Mouse (Mus musculus) adrenal gland, adult 2 months (tissue): ENCODE measurements around the gene Ssr1. TPM values are rescaled to one million over a fixed set of nuclear protein-coding genes. Genes with fewer than 3 reads are reported as not detected.

ENCODE experiments used
- DNase-seq: peaks from one replicate; pipeline ENCODE4 v3.0.0; 2021
- polyA plus RNA-seq: library from polyadenylated mRNA; depleted of rRNA; stranded (reverse); fragments of >200 nt; gene quantifications from 2 replicates; pipeline ENCODE4 v1.2.3, GENCODE M21; 2012
- total RNA-seq, 2 experiments: library from RNA; stranded (reverse); gene quantifications; 2 replicates each; pipeline ENCODE4 v1.2.3; 2021

The Ssr1 gene
- total and polyA plus RNA-seq, 3 experiments = 5.6 to 209 (median 138) TPM

DNA sequence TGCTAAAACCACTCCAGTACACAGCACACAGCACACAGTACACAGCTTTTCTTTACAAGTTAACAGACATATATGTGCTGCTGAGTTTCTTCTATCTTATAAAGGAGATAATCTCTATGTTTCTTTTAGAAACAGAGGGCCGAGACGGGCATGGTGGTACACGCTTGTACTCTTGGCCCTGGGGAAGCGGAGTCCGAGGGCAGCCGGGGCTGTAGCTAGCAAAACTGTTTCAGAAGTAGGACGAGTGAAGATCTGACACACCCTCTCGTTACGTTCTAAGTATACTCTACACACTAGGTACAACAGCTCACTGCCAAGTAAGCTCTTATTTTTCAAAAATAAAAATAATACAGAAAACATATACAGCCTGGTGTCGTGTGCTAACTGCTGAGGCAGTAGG, 13.7 kb downstream of the Ssr1 start:
- no peak for DNase-seq

DNA sequence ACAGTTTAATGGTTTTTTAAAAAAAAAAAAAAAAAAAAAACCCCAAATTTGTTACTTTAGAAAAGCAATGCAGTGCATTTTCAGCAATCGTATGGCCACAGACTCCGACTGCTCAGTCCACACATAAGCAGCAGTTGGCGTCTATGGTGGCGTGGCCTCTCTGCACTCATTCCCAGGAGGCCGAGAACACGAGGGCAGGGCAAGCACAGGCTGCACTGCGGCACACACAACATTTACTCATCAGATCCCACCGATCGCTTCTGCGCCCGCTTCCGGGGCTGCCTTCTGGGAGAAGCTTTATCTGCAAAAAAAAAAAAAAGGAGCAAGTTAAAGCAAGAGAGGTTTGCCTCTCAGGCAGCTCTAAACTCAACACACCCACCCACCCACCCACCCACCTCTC, 14.5 kb downstream of the Ssr1 start:
- DNase-seq = no peak

GRCm38 (mm10) chr13:37974731-37975130, 19.3 kb downstream of the Ssr1 start:
- no peak for DNase-seq

DNA sequence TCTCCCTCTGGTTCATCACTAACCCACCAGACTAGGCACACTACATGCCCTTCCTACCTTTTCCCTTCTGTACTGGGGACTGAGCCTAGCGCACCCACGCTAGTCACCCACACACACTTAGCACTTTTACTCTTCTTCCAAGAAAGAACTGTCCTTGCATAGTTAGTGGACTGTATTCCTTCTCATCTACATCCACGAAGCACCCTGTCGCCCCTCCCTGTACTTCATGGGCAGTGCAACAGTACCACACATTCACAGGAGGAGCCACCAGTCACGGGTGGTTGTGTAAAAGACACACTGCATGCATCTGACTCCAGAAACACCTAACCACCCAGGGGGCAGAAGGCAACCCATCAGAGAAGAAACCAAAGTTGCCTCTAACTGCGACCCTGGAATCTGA, 20.0 kb downstream of the Ssr1 start:
- no peak for DNase-seq

GRCm38 (mm10) chr13:37970887-37971530, 23.0 kb downstream of the Ssr1 start:
- DNase-seq = no peak

GRCm38 (mm10) chr13:37969988-37970387, 24.0 kb downstream of the Ssr1 start:
- no peak for DNase-seq

GRCm38 (mm10) chr13:37969337-37969736, 24.7 kb downstream of the Ssr1 start:
- peak; percentile 86 for DNase-seq

- no peak for DNase-seq
Measured at GRCm38 (mm10) chr13:37967565-37967964, 26.5 kb downstream of the Ssr1 start.

- DNase-seq = no peak
Measured at GRCm38 (mm10) chr13:37967052-37967437, 27.0 kb downstream of the Ssr1 start.

DNA sequence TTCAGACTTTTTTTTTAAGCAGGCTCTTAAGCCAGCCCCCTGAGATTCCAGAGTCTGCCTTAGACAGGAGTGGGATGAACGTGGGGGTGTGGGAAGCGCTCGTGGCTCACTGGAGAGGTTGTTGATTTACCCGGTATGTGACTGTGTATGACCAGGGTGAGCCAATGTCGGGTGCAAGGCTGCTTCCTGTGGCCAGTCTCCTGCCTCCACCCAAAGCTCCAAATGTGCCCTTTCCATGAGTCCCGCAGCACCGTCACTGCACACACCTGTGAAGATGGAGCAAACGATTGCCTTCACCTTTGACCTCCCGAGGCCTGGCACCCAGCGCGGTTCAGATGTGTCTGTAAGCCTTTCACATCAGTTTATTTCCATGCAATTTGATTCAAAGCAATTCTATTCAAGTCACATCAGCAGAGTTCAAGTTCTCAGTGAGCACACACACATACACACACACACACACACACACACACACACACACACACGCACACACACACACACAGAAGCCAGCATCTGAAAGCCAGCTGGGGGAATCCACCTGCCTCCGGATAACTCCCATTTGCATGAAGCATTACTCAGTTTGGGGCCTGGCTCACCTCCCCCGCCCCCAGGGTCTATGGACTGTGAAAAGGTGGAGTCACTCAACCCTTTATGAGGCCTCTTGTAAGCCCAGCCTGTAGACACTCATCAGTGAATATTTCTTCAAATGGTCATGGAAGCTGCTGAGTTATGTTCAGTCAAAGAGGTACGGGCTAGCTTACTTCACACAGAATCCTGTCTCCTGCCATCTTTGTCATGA, 27.6 kb downstream of the Ssr1 start:
- no peak for DNase-seq

DNA sequence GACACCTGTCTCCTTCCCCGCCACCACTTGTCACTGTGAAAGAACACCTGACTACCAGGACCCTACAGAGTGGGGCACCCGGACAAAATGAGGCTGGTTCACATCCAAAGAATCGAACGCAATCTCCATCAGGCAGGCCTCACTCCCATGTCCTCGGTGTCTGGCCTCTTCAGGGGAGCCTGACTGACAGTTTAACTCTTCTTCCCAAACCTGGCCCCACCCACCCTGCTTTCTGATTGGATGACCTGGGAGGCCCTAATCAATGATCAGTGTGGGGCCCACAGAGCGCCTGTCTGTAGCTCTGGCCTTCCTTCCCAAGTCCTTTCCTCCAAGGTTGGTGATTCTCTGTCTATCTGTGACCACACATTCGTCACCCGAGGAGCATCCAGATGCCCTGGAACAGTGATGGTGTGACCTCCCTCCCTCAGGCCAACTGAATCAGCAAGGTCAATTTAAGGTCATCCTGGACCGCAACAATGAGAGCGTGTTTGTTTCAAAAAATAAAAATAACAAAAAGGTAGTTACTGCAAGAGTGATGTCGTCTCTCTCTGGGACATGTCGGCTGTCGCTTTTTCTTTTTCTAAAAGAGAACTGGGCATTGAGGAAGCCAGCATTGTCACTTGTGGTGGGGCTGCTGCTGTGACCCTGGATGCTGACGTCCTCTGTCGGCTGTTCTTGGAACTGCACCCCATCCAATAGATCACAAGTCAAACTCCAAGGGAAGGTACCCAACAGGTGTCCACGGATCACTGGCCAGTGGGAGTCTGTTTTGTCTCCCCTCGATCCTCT, 28.7 kb downstream of the Ssr1 start:
- DNase-seq = no peak

DNA sequence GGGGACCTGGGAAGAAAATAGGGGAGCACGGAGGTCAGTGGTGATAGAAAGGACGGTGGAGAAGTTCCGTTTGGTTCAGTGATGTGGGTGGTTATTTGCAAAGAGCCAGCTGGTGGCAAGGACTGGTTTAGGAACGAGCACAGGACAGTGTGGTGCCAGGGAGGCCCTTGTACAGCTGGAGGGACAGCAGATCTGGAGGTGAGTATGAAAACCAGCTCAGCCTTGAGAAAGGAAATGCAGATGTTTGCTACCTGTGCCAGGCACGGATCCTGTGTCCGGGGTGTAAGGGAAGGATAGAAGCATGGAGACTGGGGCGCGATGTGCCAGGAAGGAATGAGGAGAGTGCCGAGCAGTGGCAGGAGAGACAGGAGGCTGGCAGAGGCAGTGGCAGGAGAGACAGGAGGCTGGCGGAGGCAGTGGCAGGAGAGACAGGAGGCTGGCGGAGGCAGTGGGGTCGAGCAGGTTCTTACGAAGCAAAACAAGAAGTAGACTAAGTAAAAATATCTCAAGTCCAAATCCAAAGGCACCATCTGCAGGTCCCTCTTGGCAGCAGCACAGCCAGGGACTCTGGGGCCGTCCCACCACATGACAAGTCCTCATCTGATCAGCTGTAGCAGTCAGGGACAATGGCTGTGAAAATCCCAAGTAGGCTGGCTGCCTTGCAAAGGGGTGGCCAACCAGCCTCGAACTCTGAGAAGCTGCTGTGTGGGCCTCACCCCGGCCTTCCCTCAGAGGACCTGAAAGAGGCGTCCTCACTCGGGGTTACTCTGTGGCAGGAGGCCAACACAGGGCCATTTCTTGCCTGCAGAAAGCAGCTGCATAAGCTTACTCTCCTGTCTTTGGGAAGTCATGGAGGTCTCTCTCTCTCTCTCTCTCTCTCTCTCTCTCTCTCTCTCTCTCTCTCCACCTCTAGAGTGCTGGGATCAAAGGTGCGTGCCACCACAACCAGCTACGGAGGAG, 29.6 kb downstream of the Ssr1 start:
- DNase-seq = no peak

DNA sequence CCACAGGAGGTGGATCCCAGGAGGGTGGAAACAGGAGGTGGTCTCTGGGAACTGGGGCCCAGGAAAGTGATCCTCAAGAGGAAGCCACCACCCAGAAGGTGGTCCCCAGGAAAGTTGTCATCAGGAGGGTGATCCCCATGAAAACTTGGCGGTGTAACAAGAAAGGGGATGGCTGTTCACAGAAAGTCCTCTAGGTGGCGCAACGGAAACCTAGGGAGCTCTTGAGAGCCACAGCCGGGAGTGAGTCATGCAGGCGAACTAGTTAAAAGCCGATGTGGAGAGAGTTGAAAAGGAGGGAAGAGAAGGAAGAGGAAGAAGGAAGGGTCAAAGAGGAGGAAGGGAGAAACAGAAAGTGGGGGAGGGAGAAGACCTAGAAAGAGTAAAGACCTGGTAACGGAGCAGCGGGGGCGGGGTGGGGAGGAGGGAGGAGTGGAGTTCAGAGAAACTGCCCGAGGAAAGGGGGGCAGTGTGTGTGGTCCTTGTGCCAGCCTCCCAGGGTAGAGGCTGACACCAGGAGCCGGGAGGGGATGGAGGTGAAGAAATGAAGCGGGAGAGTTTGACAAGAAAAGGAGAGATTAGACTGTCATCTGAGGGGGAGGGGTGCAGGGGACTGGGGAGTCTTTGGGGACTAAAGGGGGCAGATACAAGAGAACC, 30.5 kb downstream of the Ssr1 start:
- DNase-seq = peak; percentile 78

DNA sequence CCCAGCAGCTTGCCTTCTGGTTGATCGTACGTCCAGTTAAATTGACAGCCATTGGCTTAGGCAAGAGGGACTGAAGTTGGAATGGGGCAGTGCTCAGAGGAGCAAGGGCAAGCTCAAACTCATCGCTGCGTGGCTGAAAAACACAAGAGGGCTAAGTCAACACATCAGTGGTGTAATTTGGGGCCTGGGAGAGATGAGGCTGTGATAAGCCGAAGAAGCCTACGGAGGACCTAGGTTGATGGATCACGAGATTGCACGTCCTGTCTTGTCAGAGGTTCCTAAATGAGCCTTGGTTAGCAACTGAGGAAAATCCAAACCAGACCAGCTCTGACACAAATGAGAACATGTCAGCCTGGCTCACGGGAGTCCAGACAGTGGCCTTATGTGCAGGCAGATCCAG, 31.5 kb downstream of the Ssr1 start:
- no peak for DNase-seq

GRCm38 (mm10) chr13:37959936-37960335, 34.1 kb downstream of the Ssr1 start:
- DNase-seq = no peak

DNA sequence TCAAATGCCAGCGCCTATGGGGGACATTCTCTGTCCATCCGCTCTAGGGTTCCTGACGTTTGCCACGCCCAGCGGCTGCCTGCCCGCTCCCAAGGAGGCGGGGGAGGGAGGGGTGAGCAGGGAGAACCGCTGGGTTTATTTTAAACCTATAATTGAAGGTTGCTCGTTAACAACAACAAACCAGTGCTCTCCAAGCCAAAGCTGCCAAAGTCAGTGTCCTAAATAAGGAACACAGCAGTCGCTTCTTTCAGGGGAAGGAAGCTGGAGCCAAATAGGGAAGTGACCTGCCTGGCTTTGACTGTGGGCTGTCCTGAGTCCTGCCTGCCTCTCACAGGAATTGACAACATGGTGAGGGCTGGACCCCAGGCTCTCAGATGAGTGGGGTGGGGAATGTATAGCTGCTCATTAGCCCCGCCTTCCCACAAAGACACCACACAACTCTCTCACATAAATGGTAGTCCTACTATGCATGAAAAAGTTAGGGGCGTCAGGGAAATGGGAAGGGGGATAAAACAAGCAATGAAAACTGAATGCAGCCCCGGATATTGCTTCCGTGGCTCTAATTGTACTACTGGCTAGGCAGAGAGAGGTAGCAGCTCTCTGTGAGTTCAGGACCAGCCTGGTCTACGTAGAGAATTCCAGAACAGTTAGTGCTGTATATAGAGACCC, 34.6 kb downstream of the Ssr1 start:
- DNase-seq = no peak

GRCm38 (mm10) chr13:37958498-37959238, 35.3 kb downstream of the Ssr1 start:
- DNase-seq = no peak

GRCm38 (mm10) chr13:37954318-37954717, 39.7 kb downstream of the Ssr1 start:
- DNase-seq = no peak

GRCm38 (mm10) chr13:37952981-37953380, 41.0 kb downstream of the Ssr1 start:
- no peak for DNase-seq

GRCm38 (mm10) chr13:37946734-37947133, 47.3 kb downstream of the Ssr1 start:
- DNase-seq = peak; percentile 81
